Mouse (Mus musculus) layer of hippocampus, adult 8-10 months (tissue): ENCODE data around the gene Fnip2. TPM values are rescaled to one million over a fixed set of nuclear protein-coding genes. Genes with fewer than 3 reads are reported as not detected.
A peak's percentile ranks its signal among the peaks of the same experiment; 100 is the strongest.

ENCODE experiments used
- DNase-seq, 2 experiments: peaks; one replicate each; pipeline ENCODE4 v3.0.0; 2022; ENCODE audit warnings: low spot score in 2 of 2
- total RNA-seq, 4 experiments: library from RNA; stranded (reverse); gene quantifications; 2 replicates each; pipeline ENCODE4 v1.2.4; 2022

Fnip2 gene
- total RNA-seq, 4 experiments from 2014 or later: 20.8 to 31.5 (median 27.1) TPM

GRCm38 (mm10) chr3:79564875-79565606, 2.6 kb downstream of the Fnip2 start:
- no peak for DNase-seq

- no peak for DNase-seq
Observed at GRCm38 (mm10) chr3:79563511-79563910, 4.1 kb downstream of the Fnip2 start.

- DNase-seq: no peak
Observed at GRCm38 (mm10) chr3:79561784-79562715, 5.5 kb downstream of the Fnip2 start.

- DNase-seq: no peak
Observed at GRCm38 (mm10) chr3:79560555-79560954, 7.0 kb downstream of the Fnip2 start.

- no peak for DNase-seq
Observed at GRCm38 (mm10) chr3:79559773-79560045, 7.9 kb downstream of the Fnip2 start.

GRCm38 (mm10) chr3:79559021-79559772, 8.4 kb downstream of the Fnip2 start:
- DNase-seq: no peak

- DNase-seq: no peak
Observed at GRCm38 (mm10) chr3:79555061-79555460, 12.5 kb downstream of the Fnip2 start.

- DNase-seq: no peak
Observed at GRCm38 (mm10) chr3:79553779-79554178, 13.8 kb downstream of the Fnip2 start.

GRCm38 (mm10) chr3:79551826-79552552, 15.6 kb downstream of the Fnip2 start:
- DNase-seq: no peak

GRCm38 (mm10) chr3:79549751-79550393, 17.7 kb downstream of the Fnip2 start:
- no peak for DNase-seq

GRCm38 (mm10) chr3:79548681-79549437, 18.7 kb downstream of the Fnip2 start:
- no peak for DNase-seq

- no peak for DNase-seq
Observed at GRCm38 (mm10) chr3:79542585-79542984, 25.0 kb downstream of the Fnip2 start.

- no peak for DNase-seq
Observed at GRCm38 (mm10) chr3:79539656-79540055, 27.9 kb downstream of the Fnip2 start.

- DNase-seq: no peak
Observed at GRCm38 (mm10) chr3:79539124-79539523, 28.5 kb downstream of the Fnip2 start.

GRCm38 (mm10) chr3:79538342-79538741, 29.3 kb downstream of the Fnip2 start:
- DNase-seq: no peak

GRCm38 (mm10) chr3:79537626-79538203, 29.9 kb downstream of the Fnip2 start:
- DNase-seq: no peak

- DNase-seq: no peak
Observed at GRCm38 (mm10) chr3:79537023-79537422, 30.6 kb downstream of the Fnip2 start.

GRCm38 (mm10) chr3:79531581-79532271, 35.9 kb downstream of the Fnip2 start:
- peak; percentile 63 to 70 for DNase-seq

- DNase-seq: no peak
Observed at GRCm38 (mm10) chr3:79529499-79530096, 38.0 kb downstream of the Fnip2 start.
